Mouse (Mus musculus) heart, postnatal 0 days (tissue): ENCODE measurements around the gene Dclk1.

Source experiments
- CTCF ChIP-seq: IDR thresholded peaks from 2 replicates; pipeline ENCODE4 v1.5.1; 2016; ENCODE audit warnings: antibody characterized with exemption, control low read depth, low read depth
- EP300 ChIP-seq: IDR thresholded peaks from 2 replicates; pipeline ENCODE4 v1.6.1; 2016; ENCODE audit warnings: antibody characterized with exemption, low read depth

- TF ChIP-seq CTCF (no peak), EP300 (no peak)
Observed at GRCm38 (mm10) chr3:55404751-55405150, 162.6 kb downstream of the Dclk1 start.
